Comparison of ENCODE assay signal across 28 mouse cellular contexts in genomic region chr5:113850680-113851230, GRCm38 (mm10). TPM values are rescaled to one million over a fixed set of nuclear protein-coding genes. Genes with fewer than 3 reads are reported as not detected.
DNase-seq lines count a peak whose midpoint lies in the region; ATAC-seq and TF ChIP-seq lines count a peak whose summit lies in the region.
"Had no signal": no experiment of that assay in that cellular context is flagged by ENCODE, and none has a peak within 500 bp of the region (broad histone marks: within the 10 kb centered on the region; RNA-seq: fewer than 3 reads in every experiment).

No protein-coding gene starts in this region.

- H3K4me3 ChIP-seq in heart, embryonic 13.5 days: no peak overlapping the region
- H3K4me3 ChIP-seq in midbrain, embryonic 13.5 days (replicated peaks): no peak overlapping the region
- H3K4me3 ChIP-seq in midbrain, postnatal 0 days (ENCODE audit: low read depth, low read length): no peak overlapping the region
- no peak overlapping the region for H3K4me3 ChIP-seq in liver, embryonic 11.5 days (ENCODE audit: low read depth, low read length)
- H3K4me3 ChIP-seq: embryonic facial prominence, embryonic 12.5 days; erythroblast, embryonic 14.5 days; forebrain, embryonic 13.5 days; gastrocnemius, adult 2 months; layer of hippocampus, adult 2 months; limb, embryonic 12.5 days; midbrain, embryonic 10.5 days had no signal

- H3K27ac ChIP-seq in heart, embryonic 13.5 days (replicated peaks): peak overlapping the region; percentile 24; the same call in 1 of the 2 replicates
- 0 out of 2 replicates have a peak overlapping the region, but pooled peaks have one; percentile 4 for H3K27ac ChIP-seq in midbrain, embryonic 13.5 days
- H3K27ac ChIP-seq in midbrain, postnatal 0 days (ENCODE audit: low read depth, low read length): no peak overlapping the region
- H3K27ac ChIP-seq in liver, embryonic 11.5 days (ENCODE audit: low read depth, low read length): peak overlapping the region; percentile 25; the same call in 1 of the 2 replicates
- H3K27ac ChIP-seq: embryonic facial prominence, embryonic 12.5 days; forebrain, embryonic 13.5 days; gastrocnemius, adult 2 months; limb, embryonic 12.5 days; midbrain, embryonic 10.5 days had no signal

- H3K9me3 ChIP-seq in heart, embryonic 13.5 days: no peaks in the 10 kb centered on the region
- H3K9me3 ChIP-seq in midbrain, embryonic 13.5 days: no peaks in the 10 kb centered on the region
- no peaks in the 10 kb centered on the region for H3K9me3 ChIP-seq in midbrain, postnatal 0 days (ENCODE audit: low read length)
- no peaks in the 10 kb centered on the region for H3K9me3 ChIP-seq in liver, embryonic 11.5 days (ENCODE audit: control insufficient read depth, low read length)
- H3K9me3 ChIP-seq: embryonic facial prominence, embryonic 12.5 days; forebrain, embryonic 13.5 days; G1E; limb, embryonic 12.5 days; midbrain, embryonic 10.5 days had no signal

- WGBS in heart, embryonic 13.5 days: 55% methylated on average over 8 of the region's 8 CpGs
- 72% methylated on average over 8 of the region's 8 CpGs for WGBS in midbrain, embryonic 13.5 days
- WGBS in midbrain, postnatal 0 days: 69% methylated on average over 8 of the region's 8 CpGs
- WGBS in liver, embryonic 11.5 days: 75% methylated on average over 8 of the region's 8 CpGs

- ATAC-seq in heart, embryonic 13.5 days (ENCODE audit: extremely low read depth, insufficient number of reproducible peaks, low FRiP score, low TSS enrichment): no peak
- no peak for ATAC-seq in midbrain, embryonic 13.5 days
- no peak for ATAC-seq in midbrain, postnatal 0 days (ENCODE audit: low FRiP score)
- peak; percentile 27; the same call in 1 of the 2 replicates for ATAC-seq in liver, embryonic 11.5 days (replicated peaks; ENCODE audit: low FRiP score)
- ATAC-seq in megakaryocyte progenitor cell, adult 5-6 weeks (replicated peaks; ENCODE audit: poor library complexity): peak; percentile 75
- ATAC-seq: forebrain, embryonic 13.5 days; hindbrain, embryonic 16.5 days; intestine, embryonic 16.5 days had no signal

- no peak overlapping the region for H3K4me2 ChIP-seq in heart, embryonic 13.5 days
- no peak overlapping the region for H3K4me2 ChIP-seq in midbrain, embryonic 13.5 days (replicated peaks)
- H3K4me2 ChIP-seq in midbrain, postnatal 0 days (ENCODE audit: low read depth, low read length, poor library complexity, severe bottlenecking): no peak overlapping the region
- H3K4me2 ChIP-seq in liver, embryonic 11.5 days: no peak overlapping the region
- H3K4me2 ChIP-seq: embryonic facial prominence, embryonic 12.5 days; forebrain, embryonic 13.5 days; limb, embryonic 12.5 days had no signal

- H3K9ac ChIP-seq in heart, embryonic 13.5 days: peak overlapping the region; percentile 28; the same call in 1 of the 2 replicates
- no peak overlapping the region for H3K9ac ChIP-seq in midbrain, embryonic 13.5 days (replicated peaks)
- no peak overlapping the region for H3K9ac ChIP-seq in midbrain, postnatal 0 days (replicated peaks; ENCODE audit: low read length, poor library complexity, severe bottlenecking)
- no peak overlapping the region for H3K9ac ChIP-seq in liver, embryonic 11.5 days (ENCODE audit: low read depth, low read length)
- H3K9ac ChIP-seq: embryonic facial prominence, embryonic 12.5 days; forebrain, embryonic 13.5 days; limb, embryonic 12.5 days had no signal

- H3K36me3 ChIP-seq in heart, embryonic 13.5 days: peaks cover 80% of the 10 kb centered on the region
- H3K36me3 ChIP-seq in midbrain, embryonic 13.5 days: peaks cover 67% of the 10 kb centered on the region
- peaks cover 53% of the 10 kb centered on the region for H3K36me3 ChIP-seq in midbrain, postnatal 0 days (ENCODE audit: insufficient read depth, low read length)
- H3K36me3 ChIP-seq in liver, embryonic 11.5 days (ENCODE audit: control insufficient read depth, insufficient read depth, low read length): peaks cover 50% of the 10 kb centered on the region

- no peak for DNase-seq in heart, postnatal 25 days (ENCODE audit: low spot score)
- DNase-seq in midbrain, postnatal 0 days (ENCODE audit: low spot score): no peak
- DNase-seq in liver, embryonic 11.5 days (ENCODE audit: low spot score): no peak
- DNase-seq in left cerebral cortex, postnatal 14 days (ENCODE audit: low spot score in 2 of 2): no peak
- no peak for DNase-seq in spleen, adult 12 weeks (ENCODE audit: low spot score)
- DNase-seq: adrenal gland, adult 2 months; B cell, adult 2 months; cerebellum, adult 18-20 months; cerebellum, postnatal 25 days; gastrocnemius, adult 2 months; kidney, adult 9 months; kidney, postnatal 25 days; lung, adult 2 months; lung, postnatal 14 days; right cerebral cortex, postnatal 14 days had no signal

- peaks cover 37% of the 10 kb centered on the region for H3K4me1 ChIP-seq in heart, embryonic 13.5 days
- H3K4me1 ChIP-seq in midbrain, embryonic 13.5 days (replicated peaks): peaks cover 17% of the 10 kb centered on the region
- no peaks in the 10 kb centered on the region for H3K4me1 ChIP-seq in midbrain, postnatal 0 days (ENCODE audit: insufficient read depth, low read length)
- H3K4me1 ChIP-seq in liver, embryonic 11.5 days (replicated peaks; ENCODE audit: control insufficient read depth, insufficient read depth, low read length): peaks cover 31% of the 10 kb centered on the region
- H3K4me1 ChIP-seq: limb, embryonic 12.5 days had no signal

- no peak for TF ChIP-seq CTCF in midbrain, postnatal 0 days (IDR thresholded peaks at IDR 0.05)

- no peaks in the 10 kb centered on the region for H3K27me3 ChIP-seq in heart, embryonic 13.5 days (replicated peaks)
- no peaks in the 10 kb centered on the region for H3K27me3 ChIP-seq in midbrain, embryonic 13.5 days
- no peaks in the 10 kb centered on the region for H3K27me3 ChIP-seq in midbrain, postnatal 0 days (ENCODE audit: insufficient read depth, low read length)
- no peaks in the 10 kb centered on the region for H3K27me3 ChIP-seq in liver, embryonic 11.5 days (replicated peaks; ENCODE audit: control insufficient read depth, insufficient read depth, low read length)
- H3K27me3 ChIP-seq: CH12.LX; embryonic facial prominence, embryonic 12.5 days; forebrain, embryonic 13.5 days; limb, embryonic 12.5 days had no signal

- intact Hi-C loops in heart, postnatal 25 days (cut with DNase I): loop anchor here (5.0 kb wide), 1 partner anchor 197 kb away; no protein-coding TSS in a partner anchor
- intact Hi-C loops in left cerebral cortex, postnatal 14 days (cut with DNase I): loop anchor here (10.0 kb wide), 1 partner anchor 54 kb away; the partner anchor contains the start of gene Coro1c

RNA-seq across cellular contexts. Expression of gene Selplg, which starts 18.3 kb away (rescaled TPM):
- polyA plus RNA-seq in heart, embryonic 13.5 days (2015; fragmentation: Nextera tagmentation; extraction: Ambion mirVana): 1.2 and 1.3 TPM in 2 replicates
- 1 to 10 TPM; 2.4 to 3.6 TPM for total RNA-seq in heart, postnatal 25 days (2021)
- 0.98 and 1.2 TPM in 2 replicates for polyA plus RNA-seq in midbrain, embryonic 13.5 days (2015; fragmentation: Nextera tagmentation; extraction: Ambion mirVana)
- 0.52 and 3.1 TPM in 2 replicates for total RNA-seq in midbrain, postnatal 0 days (2014; rRNA removed)
- 1.9 and 2.3 TPM in 2 replicates for polyA plus RNA-seq in midbrain, postnatal 0 days (2015; fragmentation: Nextera tagmentation; extraction: Ambion mirVana)
- polyA plus RNA-seq in liver, embryonic 11.5 days (2014; fragmentation: Nextera tagmentation; extraction: Ambion mirVana): 17.1 and 17.8 TPM in 2 replicates
- 244 and 245 TPM in 2 replicates for total RNA-seq in megakaryocyte progenitor cell, adult 5-6 weeks (2015)
- 82.0 and 99.0 TPM in 2 replicates for total RNA-seq in megakaryocyte progenitor cell, adult 5-6 weeks (2017)
- total RNA-seq in left cerebral cortex, postnatal 14 days (2021): 10 to 100 TPM; 25.9 to 27.2 TPM

RNA-seq across cellular contexts. Expression of gene Tmem119, which starts 50.4 kb away (rescaled TPM):
- polyA plus RNA-seq in heart, embryonic 13.5 days (2015; fragmentation: Nextera tagmentation; extraction: Ambion mirVana): 13.3 and 15.8 TPM in 2 replicates
- total RNA-seq in heart, postnatal 25 days (2021): 1 to 10 TPM; 6.7 to 7.3 TPM
- polyA plus RNA-seq in midbrain, embryonic 13.5 days (2015; fragmentation: Nextera tagmentation; extraction: Ambion mirVana): 4.3 and 5.6 TPM in 2 replicates
- total RNA-seq in midbrain, postnatal 0 days (2014; rRNA removed): 9.5 and 10.1 TPM in 2 replicates
- polyA plus RNA-seq in midbrain, postnatal 0 days (2015; fragmentation: Nextera tagmentation; extraction: Ambion mirVana): 5.9 and 6.3 TPM in 2 replicates
- 15.6 and 16.9 TPM in 2 replicates for polyA plus RNA-seq in liver, embryonic 11.5 days (2014; fragmentation: Nextera tagmentation; extraction: Ambion mirVana)
- 6.5 and 7.2 TPM in 2 replicates for total RNA-seq in megakaryocyte progenitor cell, adult 5-6 weeks (2015)
- total RNA-seq in megakaryocyte progenitor cell, adult 5-6 weeks (2017): 5.6 and 8.2 TPM in 2 replicates
- 10 to 100 TPM; 19.4 to 24.7 TPM for total RNA-seq in left cerebral cortex, postnatal 14 days (2021)

RNA-seq across cellular contexts. Expression of gene Coro1c, which starts 57.8 kb away (rescaled TPM):
- 95.4 and 99.4 TPM in 2 replicates for polyA plus RNA-seq in heart, embryonic 13.5 days (2015; fragmentation: Nextera tagmentation; extraction: Ambion mirVana)
- 10 to 100 TPM; 34.5 to 35.2 TPM for total RNA-seq in heart, postnatal 25 days (2021)
- polyA plus RNA-seq in midbrain, embryonic 13.5 days (2015; fragmentation: Nextera tagmentation; extraction: Ambion mirVana): 214 and 215 TPM in 2 replicates
- total RNA-seq in midbrain, postnatal 0 days (2014; rRNA removed): 157 and 311 TPM in 2 replicates
- polyA plus RNA-seq in midbrain, postnatal 0 days (2015; fragmentation: Nextera tagmentation; extraction: Ambion mirVana): 165 and 171 TPM in 2 replicates
- polyA plus RNA-seq in liver, embryonic 11.5 days (2014; fragmentation: Nextera tagmentation; extraction: Ambion mirVana): 122 and 137 TPM in 2 replicates
- total RNA-seq in megakaryocyte progenitor cell, adult 5-6 weeks (2015): 59.7 and 63.9 TPM in 2 replicates
- 81.8 and 83.9 TPM in 2 replicates for total RNA-seq in megakaryocyte progenitor cell, adult 5-6 weeks (2017)
- 100 to 1,000 TPM in 1 of 2 experiments, 10 to 100 TPM in 1; 97.7 to 102 TPM for total RNA-seq in left cerebral cortex, postnatal 14 days (2021)

Comparison
In these comparisons a context has a peak if more than half of its experiments do, and no peak if none do; other contexts are left out.
1. ATAC-seq: peak in liver, embryonic 11.5 days (single experiment) and megakaryocyte progenitor cell, adult 5-6 weeks (single experiment); none in heart, embryonic 13.5 days (single experiment), midbrain, embryonic 13.5 days (single experiment) and midbrain, postnatal 0 days (single experiment).